Mouse (Mus musculus): ENCODE results near the gene BC024978.

DNA sequence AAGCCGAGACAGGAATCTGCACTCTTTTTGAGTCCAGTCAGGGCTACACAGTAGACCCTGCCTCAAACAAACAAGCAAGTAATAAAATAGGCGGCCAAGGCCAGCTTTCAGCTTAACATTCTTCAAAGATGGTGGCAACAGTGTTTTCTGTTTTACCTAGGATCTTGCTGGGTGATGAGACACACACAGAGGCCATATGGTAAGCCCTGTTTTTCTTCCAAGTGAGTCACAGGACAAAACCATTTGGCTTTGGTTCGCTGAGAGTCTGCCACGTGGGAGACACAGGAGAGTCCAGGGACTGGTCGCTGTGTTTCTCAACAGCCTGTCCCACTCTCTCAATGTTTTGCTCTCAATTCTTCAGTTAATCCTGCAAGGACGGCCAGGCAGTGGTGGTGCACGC lies 23.0 kb downstream of the BC024978 start:
- TF ChIP-seq TCF12 (IDR thresholded peaks at IDR 0.05; ENCODE audit: low read depth, low read length) (no peak), ZMIZ1 (IDR thresholded peaks at IDR 0.05; ENCODE audit: low read depth, low read length) (no peak), MEF2A (IDR thresholded peaks at IDR 0.05; ENCODE audit: borderline replicate concordance, low read depth, low read length) (no peak), BHLHE40 (IDR thresholded peaks at IDR 0.05; ENCODE audit: low read depth, low read length) (no peak)

Data from CH12.LX (cell line).